Mouse (Mus musculus): ENCODE measurements around the gene Sohlh1. TPM values are rescaled to one million over a fixed set of nuclear protein-coding genes. Genes with fewer than 3 reads are reported as not detected.
A peak's percentile ranks its signal among the peaks of the same experiment; 100 is the strongest.

The Sohlh1 gene
- not detected in 2 replicates for polyA plus RNA-seq (2015; fragmentation: Nextera tagmentation; extraction: Ambion mirVana)

- Histone ChIP-seq H3K27ac (no peak within 1 kb of the TSS), H3K4me2 (no peak within 1 kb of the TSS), H3K9ac (no peak within 1 kb of the TSS), H3K27me3 (no peaks in the 10 kb centered on the region), H3K36me3 (no peaks in the 10 kb centered on the region), H3K4me1 (no peaks in the 10 kb centered on the region), H3K9me3 (no peaks in the 10 kb centered on the region), H3K4me3 (no peak within 1 kb of the TSS)
- no peak for ATAC-seq (ENCODE audit: borderline replicate concordance, extremely low read depth, low FRiP score, low TSS enrichment)
- WGBS: 77% methylated on average over 15 of the region's 16 CpGs
Observed at GRCm38 (mm10) chr2:25847226-25847625, at the start of gene Sohlh1. TSS of gene Sohlh1 (minus strand) at chr2:25847248.

GRCm38 (mm10) chr2:25892440-25892839 lies 45.4 kb upstream of the Sohlh1 start:
- Histone ChIP-seq H3K9ac (no peak overlapping the region), H3K4me2 (no peak overlapping the region), H3K27ac (no peak overlapping the region), H3K36me3 (no peaks in the 10 kb centered on the region), H3K4me1 (no peaks in the 10 kb centered on the region), H3K4me3 (no peak overlapping the region), H3K27me3 (no peaks in the 10 kb centered on the region), H3K9me3 (no peaks in the 10 kb centered on the region)
- WGBS: 75% methylated on average over 7 of the region's 7 CpGs
- ATAC-seq (ENCODE audit: borderline replicate concordance, extremely low read depth, low FRiP score, low TSS enrichment): no peak

GRCm38 (mm10) chr2:25888144-25888543 lies 41.1 kb upstream of the Sohlh1 start:
- 53% methylated on average over 5 of the region's 5 CpGs for WGBS
- H3K4me3 ChIP-seq: no peak overlapping the region

GRCm38 (mm10) chr2:25887226-25887625 lies 40.2 kb upstream of the Sohlh1 start:
- Histone ChIP-seq H3K27ac (no peak overlapping the region), H3K36me3 (no peaks in the 10 kb centered on the region)
- WGBS: 57% methylated on average over 8 of the region's 8 CpGs

More at GRCm38 (mm10) chr2:25888144-25888543, 41.1 kb upstream of the Sohlh1 start:
- no peaks in the 10 kb centered on the region for H3K36me3 ChIP-seq
- H3K9ac ChIP-seq: no peak overlapping the region
- H3K4me2 ChIP-seq: no peak overlapping the region
- no peaks in the 10 kb centered on the region for H3K4me1 ChIP-seq
- H3K27me3 ChIP-seq: no peaks in the 10 kb centered on the region
- no peak overlapping the region for H3K27ac ChIP-seq
- no peaks in the 10 kb centered on the region for H3K9me3 ChIP-seq
- no peak for ATAC-seq (ENCODE audit: borderline replicate concordance, extremely low read depth, low FRiP score, low TSS enrichment)

GRCm38 (mm10) chr2:25884756-25885155 lies 37.7 kb upstream of the Sohlh1 start:
- Histone ChIP-seq H3K4me1 (no peaks in the 10 kb centered on the region), H3K4me2 (no peak overlapping the region), H3K9me3 (no peaks in the 10 kb centered on the region), H3K4me3 (no peak overlapping the region), H3K27me3 (0 out of 2 replicates have a peak, but pooled peaks cover 2% of the 10 kb centered on the region), H3K27ac (no peak overlapping the region), H3K9ac (no peak overlapping the region), H3K36me3 (no peaks in the 10 kb centered on the region)
- ATAC-seq (ENCODE audit: borderline replicate concordance, extremely low read depth, low FRiP score, low TSS enrichment): no peak
- 80% methylated on average over 3 of the region's 3 CpGs for WGBS

More at GRCm38 (mm10) chr2:25887226-25887625, 40.2 kb upstream of the Sohlh1 start:
- Histone ChIP-seq H3K4me3 (no peak overlapping the region), H3K27me3 (no peaks in the 10 kb centered on the region), H3K4me2 (no peak overlapping the region), H3K9me3 (no peaks in the 10 kb centered on the region), H3K9ac (no peak overlapping the region), H3K4me1 (no peaks in the 10 kb centered on the region)
- ATAC-seq (ENCODE audit: borderline replicate concordance, extremely low read depth, low FRiP score, low TSS enrichment): no peak

- Histone ChIP-seq H3K9ac (no peak overlapping the region), H3K27me3 (peaks cover 27% of the 10 kb centered on the region), H3K4me2 (no peak overlapping the region), H3K9me3 (no peaks in the 10 kb centered on the region), H3K36me3 (no peaks in the 10 kb centered on the region), H3K4me1 (no peaks in the 10 kb centered on the region), H3K27ac (no peak overlapping the region), H3K4me3 (no peak overlapping the region)
- WGBS: 28% methylated on average over 1 of the region's 1 CpGs
- ATAC-seq (ENCODE audit: borderline replicate concordance, extremely low read depth, low FRiP score, low TSS enrichment): no peak
Observed at GRCm38 (mm10) chr2:25882276-25882675, 35.2 kb upstream of the Sohlh1 start.

GRCm38 (mm10) chr2:25879061-25879460 lies 32.0 kb upstream of the Sohlh1 start:
- H3K36me3 ChIP-seq: no peaks in the 10 kb centered on the region
- WGBS: 63% methylated on average over 4 of the region's 4 CpGs
- ATAC-seq (ENCODE audit: borderline replicate concordance, extremely low read depth, low FRiP score, low TSS enrichment): no peak

GRCm38 (mm10) chr2:25878516-25878915 lies 31.5 kb upstream of the Sohlh1 start:
- no peak for ATAC-seq (ENCODE audit: borderline replicate concordance, extremely low read depth, low FRiP score, low TSS enrichment)
- 71% methylated on average over 2 of the region's 2 CpGs for WGBS
- H3K36me3 ChIP-seq: no peaks in the 10 kb centered on the region
- H3K9me3 ChIP-seq: no peaks in the 10 kb centered on the region
- H3K4me3 ChIP-seq: no peak overlapping the region
- no peaks in the 10 kb centered on the region for H3K4me1 ChIP-seq
- no peak overlapping the region for H3K27ac ChIP-seq
- no peak overlapping the region for H3K4me2 ChIP-seq
- H3K9ac ChIP-seq: no peak overlapping the region
- H3K27me3 ChIP-seq: peaks cover 43% of the 10 kb centered on the region

More at GRCm38 (mm10) chr2:25879061-25879460, 32.0 kb upstream of the Sohlh1 start:
- Histone ChIP-seq H3K4me2 (no peak overlapping the region), H3K4me1 (no peaks in the 10 kb centered on the region), H3K9ac (no peak overlapping the region), H3K9me3 (no peaks in the 10 kb centered on the region), H3K27me3 (peaks cover 43% of the 10 kb centered on the region), H3K4me3 (no peak overlapping the region), H3K27ac (no peak overlapping the region)

- Histone ChIP-seq H3K4me1 (no peaks in the 10 kb centered on the region), H3K9ac (no peak overlapping the region), H3K27me3 (peaks cover 43% of the 10 kb centered on the region), H3K36me3 (no peaks in the 10 kb centered on the region), H3K4me3 (peak overlapping the region; percentile 17; the same call in 1 of the 2 replicates), H3K9me3 (no peaks in the 10 kb centered on the region), H3K4me2 (peak overlapping the region; percentile 51), H3K27ac (no peak overlapping the region)
- no peak for ATAC-seq (ENCODE audit: borderline replicate concordance, extremely low read depth, low FRiP score, low TSS enrichment)
- WGBS: 3% methylated on average over 49 of the region's 49 CpGs
Observed at GRCm38 (mm10) chr2:25877736-25878268, 30.8 kb upstream of the Sohlh1 start.

- no peak overlapping the region for H3K27ac ChIP-seq
- H3K9me3 ChIP-seq: no peaks in the 10 kb centered on the region
- no peak overlapping the region for H3K4me3 ChIP-seq
- peak overlapping the region; percentile 51 for H3K4me2 ChIP-seq
- WGBS: 24% methylated on average over 7 of the region's 7 CpGs
- no peak for ATAC-seq (ENCODE audit: borderline replicate concordance, extremely low read depth, low FRiP score, low TSS enrichment)
- peaks cover 43% of the 10 kb centered on the region for H3K27me3 ChIP-seq
- no peaks in the 10 kb centered on the region for H3K36me3 ChIP-seq
- no peaks in the 10 kb centered on the region for H3K4me1 ChIP-seq
- no peak overlapping the region for H3K9ac ChIP-seq
Observed at GRCm38 (mm10) chr2:25877250-25877735, 30.2 kb upstream of the Sohlh1 start.

- no peak overlapping the region for H3K9ac ChIP-seq
- H3K27ac ChIP-seq: no peak overlapping the region
- no peaks in the 10 kb centered on the region for H3K9me3 ChIP-seq
- H3K4me1 ChIP-seq: peaks cover 16% of the 10 kb centered on the region
- no peak for ATAC-seq (ENCODE audit: borderline replicate concordance, extremely low read depth, low FRiP score, low TSS enrichment)
- no peak overlapping the region for H3K4me2 ChIP-seq
- H3K36me3 ChIP-seq: no peaks in the 10 kb centered on the region
- 48% methylated on average over 5 of the region's 5 CpGs for WGBS
- no peak overlapping the region for H3K4me3 ChIP-seq
- H3K27me3 ChIP-seq: peaks cover 29% of the 10 kb centered on the region
Observed at GRCm38 (mm10) chr2:25866656-25867055, 19.6 kb upstream of the Sohlh1 start.

GRCm38 (mm10) chr2:25865412-25865811 lies 18.4 kb upstream of the Sohlh1 start:
- 13% methylated on average over 4 of the region's 4 CpGs for WGBS
- Histone ChIP-seq H3K4me3 (no peak overlapping the region), H3K36me3 (no peaks in the 10 kb centered on the region), H3K27ac (no peak overlapping the region), H3K4me1 (peaks cover 16% of the 10 kb centered on the region), H3K9ac (no peak overlapping the region), H3K9me3 (no peaks in the 10 kb centered on the region), H3K4me2 (no peak overlapping the region), H3K27me3 (peaks cover 29% of the 10 kb centered on the region)
- ATAC-seq (ENCODE audit: borderline replicate concordance, extremely low read depth, low FRiP score, low TSS enrichment): no peak
